Mouse (Mus musculus): ENCODE results near the gene 9530003J23Rik.

GRCm38 (mm10) chr10:117195748-117196147 is 42.8 kb downstream of the 9530003J23Rik start:
- TF ChIP-seq GATA1 (IDR thresholded peaks at IDR 0.05; ENCODE audit: low read length): no peak
- no peak for TF ChIP-seq TAL1 (IDR thresholded peaks at IDR 0.05; ENCODE audit: low read length)
